Mouse (Mus musculus) cerebellum, postnatal 4 days (tissue): ENCODE measurements around the gene Parvb.

Source experiments
- DNase-seq, 2 experiments: peaks; one replicate each; pipeline ENCODE4 v3.0.0; 2022; ENCODE audit warnings: low spot score in 2 of 2, mixed read lengths in 1 of 2

Gene Parvb

GRCm38 (mm10) chr15:84217969-84218782 is 13.7 kb upstream of the Parvb start:
- DNase-seq = no peak

- DNase-seq = no peak
These were observed 13.0 kb upstream of the Parvb start for GRCm38 (mm10) chr15:84218783-84219271.

GRCm38 (mm10) chr15:84221539-84221938 is 10.3 kb upstream of the Parvb start:
- no peak for DNase-seq

- no peak for DNase-seq
These were observed 8.4 kb upstream of the Parvb start for GRCm38 (mm10) chr15:84223423-84223822.

- DNase-seq = no peak
These were observed 7.1 kb upstream of the Parvb start for GRCm38 (mm10) chr15:84224779-84225178.

- DNase-seq = no peak
These were observed 4.9 kb upstream of the Parvb start for GRCm38 (mm10) chr15:84226918-84227317.

- no peak for DNase-seq
These were observed 1.2 kb upstream of the Parvb start for GRCm38 (mm10) chr15:84230661-84231060.

GRCm38 (mm10) chr15:84231113-84231712 is 630 bp upstream of the Parvb start:
- peak in 1 of 2 experiments; percentile 44 for DNase-seq

- no peak for DNase-seq
These were observed 766 bp downstream of the Parvb start for GRCm38 (mm10) chr15:84232609-84233008.

- no peak for DNase-seq
These were observed 3.1 kb downstream of the Parvb start for GRCm38 (mm10) chr15:84234794-84235581.

- no peak for DNase-seq
These were observed 3.8 kb downstream of the Parvb start for GRCm38 (mm10) chr15:84235646-84236045.

- no peak for DNase-seq
These were observed 6.7 kb downstream of the Parvb start for GRCm38 (mm10) chr15:84238552-84238951.

- no peak for DNase-seq
These were observed 7.2 kb downstream of the Parvb start for GRCm38 (mm10) chr15:84238991-84239401.

GRCm38 (mm10) chr15:84241520-84241919 is 9.7 kb downstream of the Parvb start:
- no peak for DNase-seq

- DNase-seq = no peak
These were observed 13.3 kb downstream of the Parvb start for GRCm38 (mm10) chr15:84245104-84245503.

- DNase-seq = no peak
These were observed 14.4 kb downstream of the Parvb start for GRCm38 (mm10) chr15:84246195-84246594.

- no peak for DNase-seq
These were observed 15.5 kb downstream of the Parvb start for GRCm38 (mm10) chr15:84247309-84247708.

- peak in 1 of 2 experiments; percentile 33 for DNase-seq
These were observed 19.4 kb downstream of the Parvb start for GRCm38 (mm10) chr15:84251227-84251626.

GRCm38 (mm10) chr15:84252645-84253044 is 20.8 kb downstream of the Parvb start:
- no peak for DNase-seq

GRCm38 (mm10) chr15:84253757-84254156 is 21.9 kb downstream of the Parvb start:
- no peak for DNase-seq

- DNase-seq = no peak
These were observed 22.5 kb downstream of the Parvb start for GRCm38 (mm10) chr15:84254387-84254786.

GRCm38 (mm10) chr15:84256254-84256850 is 24.5 kb downstream of the Parvb start:
- DNase-seq = no peak
